Mouse (Mus musculus): Measurements from ENCODE around the gene Dkk2. TPM values are rescaled to one million over a fixed set of nuclear protein-coding genes. Genes with fewer than 3 reads are reported as not detected.

The Dkk2 gene
- polyA plus RNA-seq, 1 experiment = 0.57 TPM

- Histone ChIP-seq H3K4me3 (ENCODE audit: low read depth, low read length) (no peak overlapping the region), H3K27ac (ENCODE audit: insufficient read depth, low read depth, low read length) (no peak overlapping the region), H3K36me3 (ENCODE audit: control insufficient read depth, insufficient read depth, low read length) (no peaks in the 10 kb centered on the region), H3K4me1 (ENCODE audit: control insufficient read depth, insufficient read depth, insufficient read length, low read length) (no peaks in the 10 kb centered on the region), H3K27me3 (ENCODE audit: control insufficient read depth, insufficient read depth, low read length) (no peaks in the 10 kb centered on the region)
- TF ChIP-seq CTCF (IDR thresholded peaks at IDR 0.05; ENCODE audit: extremely low read depth, insufficient read length, insufficient replicate concordance, low read depth, low read length) (no peak), POLR2A (IDR thresholded peaks at IDR 0.05; ENCODE audit: low read depth, low read length) (no peak)
- 84% methylated on average over 5 of the region's 5 CpGs for WGBS
Measured at GRCm38 (mm10) chr3:132202665-132203064, 117.6 kb downstream of the Dkk2 start.

GRCm38 (mm10) chr3:132207469-132207868 lies 122.4 kb downstream of the Dkk2 start:
- H3K27me3 ChIP-seq (ENCODE audit: control insufficient read depth, insufficient read depth, low read length) = no peaks in the 10 kb centered on the region
- H3K4me1 ChIP-seq (ENCODE audit: control insufficient read depth, insufficient read depth, insufficient read length, low read length) = no peaks in the 10 kb centered on the region
- no peak overlapping the region for H3K4me3 ChIP-seq (ENCODE audit: low read depth, low read length)
- H3K27ac ChIP-seq (ENCODE audit: insufficient read depth, low read depth, low read length) = no peak overlapping the region
- TF ChIP-seq CTCF (IDR thresholded peaks at IDR 0.05; ENCODE audit: extremely low read depth, insufficient read length, insufficient replicate concordance, low read depth, low read length) (peak; percentile 18; the same call in 1 of the 2 replicates), POLR2A (IDR thresholded peaks at IDR 0.05; ENCODE audit: low read depth, low read length) (no peak)
- 30% methylated on average over 11 of the region's 11 CpGs for WGBS
- no peaks in the 10 kb centered on the region for H3K36me3 ChIP-seq (ENCODE audit: control insufficient read depth, insufficient read depth, low read length)

- no peaks in the 10 kb centered on the region for H3K36me3 ChIP-seq (ENCODE audit: control insufficient read depth, insufficient read depth, low read length)
- no peak overlapping the region for H3K4me3 ChIP-seq (ENCODE audit: low read depth, low read length)
- no peaks in the 10 kb centered on the region for H3K4me1 ChIP-seq (ENCODE audit: control insufficient read depth, insufficient read depth, insufficient read length, low read length)
- no peak overlapping the region for H3K27ac ChIP-seq (ENCODE audit: insufficient read depth, low read depth, low read length)
- WGBS = 43% methylated on average over 5 of the region's 5 CpGs
- no peaks in the 10 kb centered on the region for H3K27me3 ChIP-seq (ENCODE audit: control insufficient read depth, insufficient read depth, low read length)
- no peak for TF ChIP-seq CTCF (IDR thresholded peaks at IDR 0.05; ENCODE audit: extremely low read depth, insufficient read length, insufficient replicate concordance, low read depth, low read length)
Measured at GRCm38 (mm10) chr3:132211260-132211659, 126.2 kb downstream of the Dkk2 start.

DNA sequence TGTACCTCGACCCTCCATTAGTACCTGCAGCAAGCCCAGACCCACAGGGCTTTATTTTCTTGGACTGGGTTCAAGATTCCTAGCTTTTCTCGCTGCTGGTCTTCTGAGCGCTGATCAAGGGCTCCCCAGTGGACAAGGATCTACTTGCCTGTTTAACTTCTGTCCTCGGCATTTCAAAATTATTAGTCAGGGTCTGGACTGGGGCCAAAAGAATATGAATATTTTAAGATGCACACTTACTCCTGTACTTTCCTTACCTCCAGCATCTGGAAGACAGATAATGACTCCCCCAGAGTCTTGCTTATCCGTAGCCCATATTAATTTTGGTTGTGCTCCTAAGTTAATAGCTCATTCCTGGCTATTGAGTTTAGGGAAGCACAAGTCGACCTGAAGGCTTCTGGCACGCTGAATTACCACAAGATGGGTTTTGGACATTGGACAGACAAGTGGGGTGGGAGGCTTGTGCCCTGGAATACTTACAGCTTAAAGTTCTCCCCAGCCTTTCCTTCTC lies 134.9 kb downstream of the Dkk2 start:
- no peak for TF ChIP-seq POLR2A (IDR thresholded peaks at IDR 0.05; ENCODE audit: low read depth, low read length)
- TF ChIP-seq CTCF (IDR thresholded peaks at IDR 0.05; ENCODE audit: extremely low read depth, insufficient read length, insufficient replicate concordance, low read depth, low read length) = no peak
- Histone ChIP-seq H3K27me3 (ENCODE audit: control insufficient read depth, insufficient read depth, low read length) (no peaks in the 10 kb centered on the region), H3K27ac (ENCODE audit: insufficient read depth, low read depth, low read length) (no peak overlapping the region), H3K4me1 (ENCODE audit: control insufficient read depth, insufficient read depth, insufficient read length, low read length) (no peaks in the 10 kb centered on the region), H3K36me3 (ENCODE audit: control insufficient read depth, insufficient read depth, low read length) (no peaks in the 10 kb centered on the region), H3K4me3 (ENCODE audit: low read depth, low read length) (no peak overlapping the region)
- WGBS = 64% methylated on average over 7 of the region's 7 CpGs

- H3K27me3 ChIP-seq (ENCODE audit: control insufficient read depth, insufficient read depth, low read length) = no peaks in the 10 kb centered on the region
- no peak overlapping the region for H3K4me3 ChIP-seq (ENCODE audit: low read depth, low read length)
- WGBS = 69% methylated on average over 1 of the region's 1 CpGs
- no peaks in the 10 kb centered on the region for H3K36me3 ChIP-seq (ENCODE audit: control insufficient read depth, insufficient read depth, low read length)
- H3K4me1 ChIP-seq (ENCODE audit: control insufficient read depth, insufficient read depth, insufficient read length, low read length) = no peaks in the 10 kb centered on the region
- no peak overlapping the region for H3K27ac ChIP-seq (ENCODE audit: insufficient read depth, low read depth, low read length)
- TF ChIP-seq POLR2A (IDR thresholded peaks at IDR 0.05; ENCODE audit: low read depth, low read length) (no peak), CTCF (IDR thresholded peaks at IDR 0.05; ENCODE audit: extremely low read depth, insufficient read length, insufficient replicate concordance, low read depth, low read length) (no peak)
Measured at GRCm38 (mm10) chr3:132227622-132228021, 142.5 kb downstream of the Dkk2 start.

All from small intestine, adult 2 months (tissue).